Mouse (Mus musculus) neural tube, embryonic 11.5 days (tissue): ENCODE data around the gene Unc119b. TPM values are rescaled to one million over a fixed set of nuclear protein-coding genes. Genes with fewer than 3 reads are reported as not detected.
A peak's percentile ranks its signal among the peaks of the same experiment; 100 is the strongest.

ENCODE experiments used
- ATAC-seq: fragments of 200-750 bp; cut with Nextera tagmentation; 2 replicates; pipeline ENCODE4 v1.8.0; 2017; ENCODE audit warnings: moderate number of reproducible peaks, mild to moderate bottlenecking, moderate TSS enrichment, moderate library complexity; ENCODE audit not compliant: insufficient read depth, low FRiP score, low TSS enrichment
- DNase-seq: peaks from one replicate; pipeline ENCODE4 v3.0.0-alpha.2; 2015; ENCODE audit warnings: low spot score
- H3K27ac ChIP-seq: fragments of 300-500 bp; sonication (generic); 2 replicates; pipeline ENCODE4 v1.5.1; 2014; ENCODE audit warnings: low read depth, mild to moderate bottlenecking, low read length
- H3K27me3 ChIP-seq: fragments of 300-500 bp; sonication (generic); 2 replicates; pipeline ENCODE4 v1.6.1; 2014; ENCODE audit warnings: mild to moderate bottlenecking, low read length, mixed read lengths; ENCODE audit not compliant: control insufficient read depth, insufficient read depth
- H3K36me3 ChIP-seq: fragments of 300-500 bp; sonication (generic); 2 replicates; pipeline ENCODE4 v1.6.1; 2014; ENCODE audit warnings: mild to moderate bottlenecking, low read length, moderate library complexity, mixed read lengths; ENCODE audit not compliant: control insufficient read depth, insufficient read depth
- H3K4me1 ChIP-seq: fragments of 300-500 bp; sonication (generic); 2 replicates; pipeline ENCODE4 v1.6.1; 2014; ENCODE audit warnings: low read length, mixed read lengths; ENCODE audit not compliant: control insufficient read depth, insufficient read depth
- H3K4me2 ChIP-seq: fragments of 300-500 bp; sonication (generic); 2 replicates; pipeline ENCODE4 v1.6.1; 2014; ENCODE audit warnings: low read depth, mild to moderate bottlenecking, moderate library complexity
- H3K4me3 ChIP-seq: fragments of 300-500 bp; sonication (generic); 2 replicates; pipeline ENCODE4 v1.5.1; 2014; ENCODE audit warnings: low read depth, low read length
- H3K9ac ChIP-seq: fragments of 300-500 bp; sonication (generic); 2 replicates; pipeline ENCODE4 v1.6.1; 2014; ENCODE audit warnings: mild to moderate bottlenecking, low read length
- H3K9me3 ChIP-seq: fragments of 300-500 bp; sonication (generic); 2 replicates; pipeline ENCODE4 v1.6.1; 2016; ENCODE audit warnings: low read length; ENCODE audit not compliant: control insufficient read depth
- WGBS: fragments of 180-500 bp; shearing (Covaris S2); extraction: QIAGEN DNeasy Blood & Tissue Kit; methylation state at CpG from one replicate; pipeline ENCODE4 v1.1.7; 2014; 5-methylcytosine and 5-hydroxymethylcytosine counted together
- polyA plus RNA-seq: library from polyadenylated mRNA; unstranded; fragments of >200 nt; fragmentation: Nextera tagmentation; extraction: Ambion mirVana; gene quantifications from 2 replicates; pipeline ENCODE4 v1.2.1, GENCODE M21; 2014

Unc119b gene
- polyA plus RNA-seq, 1 experiment from 2014 or later: 73.4 TPM

DNA sequence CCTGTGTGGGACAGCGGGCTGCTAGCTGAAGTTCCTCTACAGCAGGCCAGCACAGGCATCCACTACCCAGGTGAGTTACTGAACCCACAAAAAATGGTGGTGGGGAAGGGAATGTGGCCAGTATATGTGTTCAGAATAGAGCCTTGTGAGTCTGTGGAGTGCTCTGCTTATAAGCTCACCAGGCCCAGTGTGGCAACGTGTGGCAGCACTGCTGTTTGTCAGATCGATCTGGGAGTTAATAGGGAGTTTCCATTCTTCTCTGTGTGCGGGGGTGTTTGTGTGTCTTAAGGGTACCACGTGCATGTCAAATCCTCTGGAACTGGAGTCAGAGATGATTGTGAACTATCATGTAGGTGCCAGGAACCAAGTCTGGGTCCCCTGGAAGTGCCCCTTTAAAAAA lies 35.2 kb downstream of the Unc119b start:
- DNase-seq: no peak
- H3K9me3 ChIP-seq: no peaks in the 10 kb centered on the region
- no peaks in the 10 kb centered on the region for H3K4me1 ChIP-seq
- no peak overlapping the region for H3K4me2 ChIP-seq
- no peak overlapping the region for H3K4me3 ChIP-seq
- H3K36me3 ChIP-seq: peaks cover 21% of the 10 kb centered on the region
- 89% methylated on average over 5 of the region's 5 CpGs for WGBS
- ATAC-seq: no peak
- no peak overlapping the region for H3K9ac ChIP-seq
- H3K27me3 ChIP-seq: no peaks in the 10 kb centered on the region
- no peak overlapping the region for H3K27ac ChIP-seq

DNA sequence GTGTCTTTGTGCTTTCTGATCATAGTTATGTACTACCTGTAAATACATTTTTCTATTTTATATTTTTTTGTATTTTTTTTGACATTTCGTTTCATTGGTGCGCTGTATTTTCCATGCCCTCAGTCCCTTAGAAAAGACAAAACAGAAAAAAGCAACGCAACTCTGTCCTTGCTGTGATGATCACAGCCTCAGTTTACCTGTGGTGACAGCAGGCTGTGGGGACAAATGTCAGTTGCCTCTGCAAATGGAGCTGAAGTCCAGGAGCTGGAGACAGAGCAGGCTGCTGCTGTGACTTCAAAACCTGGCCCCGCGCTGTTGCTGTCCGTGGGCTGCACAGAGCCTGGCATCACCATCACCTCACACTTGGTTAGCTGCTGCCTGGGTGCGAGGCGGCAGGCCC lies 36.6 kb downstream of the Unc119b start, which contains the start of gene Gm10401:
Gm10401 (minus strand) TSS at position 101 of the 400 bp plus-strand sequence.
- H3K9me3 ChIP-seq: no peaks in the 10 kb centered on the region
- no peak within 1 kb of the TSS for H3K9ac ChIP-seq
- WGBS: 94% methylated on average over 8 of the region's 8 CpGs
- no peak for ATAC-seq
- H3K36me3 ChIP-seq: peaks cover 21% of the 10 kb centered on the region
- H3K27me3 ChIP-seq: no peaks in the 10 kb centered on the region
- H3K27ac ChIP-seq: no peak within 1 kb of the TSS
- no peak within 1 kb of the TSS for H3K4me3 ChIP-seq
- H3K4me1 ChIP-seq: no peaks in the 10 kb centered on the region
- no peak for DNase-seq
- no peak within 1 kb of the TSS for H3K4me2 ChIP-seq

DNA sequence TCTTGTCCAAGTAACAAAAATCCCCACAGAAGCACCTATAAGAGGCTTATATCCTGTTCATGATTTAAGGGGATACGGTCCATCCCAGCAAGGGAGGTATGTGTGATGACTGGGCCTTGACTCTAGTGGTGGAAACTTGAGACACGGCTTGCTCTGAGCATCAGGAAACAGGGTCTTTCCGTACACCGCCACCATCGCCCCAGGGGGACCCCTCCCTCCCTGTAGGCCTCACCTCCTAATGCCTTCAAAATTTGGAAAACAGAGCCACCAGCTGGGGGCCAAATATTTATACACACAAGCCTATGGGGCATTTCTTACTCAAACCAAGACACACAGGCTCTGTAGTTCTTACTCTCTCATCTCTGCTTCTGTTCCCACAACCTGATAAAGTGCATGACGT lies 43.0 kb downstream of the Unc119b start:
- ATAC-seq (no peak), DNase-seq (no peak)
- H3K4me1 ChIP-seq: no peaks in the 10 kb centered on the region
- no peak overlapping the region for H3K4me2 ChIP-seq
- no peak overlapping the region for H3K27ac ChIP-seq
- H3K9ac ChIP-seq: no peak overlapping the region
- 90% methylated on average over 6 of the region's 6 CpGs for WGBS
- H3K9me3 ChIP-seq: no peaks in the 10 kb centered on the region
- H3K4me3 ChIP-seq: no peak overlapping the region
- peaks cover 37% of the 10 kb centered on the region for H3K36me3 ChIP-seq
- H3K27me3 ChIP-seq: no peaks in the 10 kb centered on the region

DNA sequence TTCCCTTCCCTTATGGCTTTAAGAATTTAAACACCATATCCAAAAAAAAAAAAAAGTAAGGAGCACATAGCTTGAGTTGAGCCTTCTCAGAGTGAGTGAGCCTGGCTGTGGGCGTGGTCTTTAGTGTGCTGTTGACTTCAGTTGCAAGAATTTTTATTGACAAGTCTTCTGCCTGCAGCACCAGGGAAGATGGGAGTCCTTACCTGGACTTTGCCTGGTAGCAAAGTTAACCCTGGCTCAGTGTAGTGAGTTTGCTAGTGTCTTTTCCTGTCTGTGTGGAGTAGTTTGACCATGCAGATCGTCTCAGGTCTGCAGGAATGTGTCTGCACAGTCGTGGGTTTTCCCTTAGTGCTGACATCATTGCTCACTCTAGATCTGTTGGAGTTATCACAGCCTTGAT lies 43.8 kb downstream of the Unc119b start:
- DNase-seq: no peak
- no peak for ATAC-seq
- Histone ChIP-seq H3K4me3 (no peak overlapping the region), H3K4me1 (no peaks in the 10 kb centered on the region), H3K4me2 (no peak overlapping the region), H3K9ac (no peak overlapping the region), H3K27me3 (no peaks in the 10 kb centered on the region), H3K36me3 (peaks cover 35% of the 10 kb centered on the region), H3K27ac (no peak overlapping the region), H3K9me3 (no peaks in the 10 kb centered on the region)
- WGBS: 80% methylated on average over 3 of the region's 3 CpGs

DNA sequence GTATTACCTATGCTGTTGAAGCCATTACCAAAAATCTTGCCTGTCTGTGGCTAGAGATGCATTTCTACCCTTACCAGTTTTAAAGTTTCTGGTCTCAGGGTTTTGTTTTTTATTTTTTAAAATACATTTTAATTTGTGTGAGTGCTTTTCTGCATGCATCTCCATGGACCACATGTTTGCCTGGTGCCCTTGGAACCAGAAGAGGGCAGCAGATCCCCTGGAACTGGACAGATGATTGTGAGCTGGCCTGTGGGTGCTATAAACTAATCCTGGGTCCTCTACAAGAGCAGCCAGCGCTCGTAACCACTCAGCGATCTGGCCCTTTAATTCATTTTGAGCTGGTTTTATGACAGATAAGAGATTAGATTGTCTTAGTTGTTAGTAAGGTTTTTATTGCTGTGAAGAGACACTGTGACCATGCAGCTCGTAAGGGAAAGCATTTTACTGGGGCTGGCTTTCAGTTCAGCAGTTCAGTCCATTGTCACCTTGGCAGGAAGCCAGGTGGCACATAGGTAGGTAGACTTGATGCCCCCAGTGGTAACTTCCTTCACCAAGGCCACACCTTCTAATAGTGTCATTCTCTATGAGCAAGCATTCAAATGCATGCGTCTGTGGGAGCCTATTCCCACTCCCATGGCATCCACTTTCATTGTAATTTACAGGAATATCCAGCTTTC lies 45.0 kb downstream of the Unc119b start:
- H3K9me3 ChIP-seq: no peaks in the 10 kb centered on the region
- no peak overlapping the region for H3K9ac ChIP-seq
- no peaks in the 10 kb centered on the region for H3K4me1 ChIP-seq
- peaks cover 26% of the 10 kb centered on the region for H3K36me3 ChIP-seq
- H3K4me3 ChIP-seq: no peak overlapping the region
- no peak overlapping the region for H3K27ac ChIP-seq
- WGBS: 97% methylated on average over 5 of the region's 5 CpGs
- no peak overlapping the region for H3K4me2 ChIP-seq
- DNase-seq: no peak
- no peak for ATAC-seq
- H3K27me3 ChIP-seq: no peaks in the 10 kb centered on the region

DNA sequence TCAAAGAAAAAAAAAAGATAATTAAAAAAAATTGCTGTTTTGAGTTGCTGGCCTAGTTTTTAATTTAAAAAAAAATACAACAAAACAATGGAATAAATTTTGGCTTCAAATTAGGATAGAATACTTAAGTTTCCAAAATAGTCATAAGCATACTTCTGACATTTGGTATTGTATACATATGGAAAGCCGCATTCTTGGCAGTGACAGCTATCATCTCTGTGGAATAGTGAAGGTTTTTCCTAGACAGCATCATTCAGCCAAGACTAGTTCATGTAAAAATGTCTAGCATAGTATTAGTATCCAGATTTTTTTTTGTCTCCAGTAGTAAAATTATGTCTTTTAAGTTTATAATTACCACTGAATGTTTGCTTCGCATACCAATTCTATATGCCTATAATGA lies 49.1 kb downstream of the Unc119b start:
- Histone ChIP-seq H3K4me2 (no peak overlapping the region), H3K9me3 (no peaks in the 10 kb centered on the region), H3K9ac (no peak overlapping the region), H3K4me1 (no peaks in the 10 kb centered on the region), H3K27me3 (no peaks in the 10 kb centered on the region), H3K4me3 (no peak overlapping the region), H3K36me3 (peaks cover 21% of the 10 kb centered on the region), H3K27ac (no peak overlapping the region)
- WGBS: 98% methylated on average over 2 of the region's 2 CpGs
- ATAC-seq (no peak), DNase-seq (no peak)

DNA sequence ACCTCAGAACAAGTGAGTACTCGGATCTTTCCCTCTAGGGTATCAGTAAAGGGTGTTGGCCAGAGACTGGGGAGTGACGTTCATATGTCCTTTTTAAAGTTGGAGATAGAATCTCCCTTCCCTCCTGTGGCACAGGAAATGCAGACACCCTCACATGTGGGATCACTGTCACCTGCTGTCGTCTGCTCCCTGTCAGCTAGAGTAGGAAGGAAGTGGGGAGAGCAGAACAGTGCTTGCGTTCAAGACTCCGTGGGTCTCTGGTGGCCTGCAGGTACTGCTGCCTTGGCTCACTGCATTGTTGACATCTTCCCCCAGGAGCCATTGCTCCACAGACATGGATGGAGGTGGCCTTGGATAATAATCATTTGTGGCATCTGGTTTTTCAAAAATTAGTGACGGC lies 51.3 kb downstream of the Unc119b start:
- H3K4me3 ChIP-seq: no peak overlapping the region
- no peak overlapping the region for H3K4me2 ChIP-seq
- H3K27me3 ChIP-seq: no peaks in the 10 kb centered on the region
- 91% methylated on average over 6 of the region's 6 CpGs for WGBS
- DNase-seq: no peak
- H3K4me1 ChIP-seq: no peaks in the 10 kb centered on the region
- H3K9me3 ChIP-seq: no peaks in the 10 kb centered on the region
- H3K27ac ChIP-seq: no peak overlapping the region
- H3K36me3 ChIP-seq: peaks cover 9% of the 10 kb centered on the region
- ATAC-seq: no peak
- no peak overlapping the region for H3K9ac ChIP-seq

DNA sequence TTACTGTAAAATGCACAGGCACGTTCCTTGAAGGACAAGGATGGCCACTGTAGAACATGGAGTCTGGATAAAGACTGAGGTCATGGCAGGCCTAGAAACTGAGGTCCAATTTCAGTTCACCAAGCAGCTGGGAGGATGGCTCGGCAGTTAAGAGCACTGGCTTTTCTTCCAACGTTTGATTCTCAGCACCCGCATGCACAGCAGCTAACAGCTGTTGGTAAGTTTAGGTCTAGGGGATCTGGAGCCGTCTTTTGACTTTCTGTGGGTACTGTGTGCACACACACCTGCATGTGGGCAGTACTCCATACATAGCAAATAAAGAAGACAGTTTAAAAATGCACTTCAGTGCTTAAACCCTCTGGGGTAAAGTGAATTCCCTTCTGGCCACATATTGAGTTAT lies 53.1 kb downstream of the Unc119b start:
- H3K27ac ChIP-seq: no peak overlapping the region
- no peak overlapping the region for H3K4me2 ChIP-seq
- DNase-seq (no peak), ATAC-seq (no peak)
- H3K4me3 ChIP-seq: no peak overlapping the region
- WGBS: 86% methylated on average over 5 of the region's 5 CpGs
- H3K9ac ChIP-seq: no peak overlapping the region
- no peaks in the 10 kb centered on the region; the same call in 1 of the 2 replicates for H3K36me3 ChIP-seq
- no peaks in the 10 kb centered on the region for H3K4me1 ChIP-seq
- H3K9me3 ChIP-seq: no peaks in the 10 kb centered on the region
- no peaks in the 10 kb centered on the region for H3K27me3 ChIP-seq

DNA sequence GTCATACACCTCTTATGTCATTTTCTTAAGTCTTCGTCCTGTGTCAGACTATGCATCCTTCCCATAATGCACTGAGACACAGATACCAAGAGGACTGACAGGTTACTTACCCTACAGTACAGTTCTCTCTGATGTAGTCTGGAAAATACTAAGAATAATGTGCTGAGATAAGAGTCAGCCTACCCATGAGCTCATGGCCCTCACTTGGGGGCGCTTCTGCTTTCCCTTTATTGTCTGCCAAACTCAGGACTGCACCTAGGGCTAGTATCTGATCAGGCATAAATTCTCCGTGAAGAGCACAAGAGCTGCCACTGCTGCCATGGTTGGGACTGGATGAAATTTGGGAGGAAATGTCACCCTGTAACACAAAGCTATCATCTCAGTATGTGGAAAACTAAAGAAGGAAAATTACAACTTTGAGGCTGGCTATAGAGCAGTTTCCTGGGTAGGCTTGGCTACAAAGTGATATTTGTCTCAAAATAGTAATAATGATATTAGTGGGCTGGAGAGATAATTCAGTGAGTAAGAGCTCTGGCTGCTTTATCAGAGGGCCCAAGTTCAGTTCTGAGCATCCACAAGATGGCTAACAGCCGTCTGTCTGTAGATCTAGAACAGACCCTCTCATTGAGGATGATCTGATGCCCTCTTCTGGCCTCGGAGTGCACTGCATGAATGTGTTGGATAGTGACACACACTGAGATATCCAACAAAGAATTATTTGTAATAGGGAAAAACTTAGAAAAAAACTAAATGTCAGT lies 58.5 kb downstream of the Unc119b start:
- DNase-seq (peak; percentile 57), ATAC-seq (no peak)
- WGBS: 58% methylated on average over 5 of the region's 5 CpGs
- H3K27me3 ChIP-seq: no peaks in the 10 kb centered on the region
- no peak overlapping the region for H3K4me2 ChIP-seq
- no peaks in the 10 kb centered on the region for H3K9me3 ChIP-seq
- H3K4me1 ChIP-seq: peaks cover 3% of the 10 kb centered on the region; the same call in 1 of the 2 replicates
- no peak overlapping the region for H3K4me3 ChIP-seq
- H3K27ac ChIP-seq: no peak overlapping the region
- H3K9ac ChIP-seq: no peak overlapping the region
- no peaks in the 10 kb centered on the region for H3K36me3 ChIP-seq
